8 mouse cellular contexts compared by ENCODE assay signal in the genomic region with DNA sequence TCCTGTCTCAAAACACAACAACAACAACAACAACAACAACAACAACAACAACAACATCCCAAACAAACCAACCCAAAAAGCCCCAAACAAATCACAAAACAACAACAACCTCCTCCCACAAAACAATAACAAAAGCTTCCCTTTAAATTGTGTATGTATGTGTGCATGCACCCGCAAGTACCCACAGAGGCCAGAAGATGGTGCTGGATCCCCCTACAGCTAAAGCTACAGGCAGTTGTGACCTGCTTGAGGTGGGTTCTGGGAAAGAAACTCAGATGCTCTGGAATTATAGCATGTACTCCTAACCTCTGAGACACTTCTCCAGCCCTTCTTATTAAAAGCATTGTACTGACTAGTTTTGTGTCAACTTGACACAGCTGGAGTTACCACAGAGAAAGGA. TPM values are rescaled to one million over a fixed set of nuclear protein-coding genes. Genes with fewer than 3 reads are reported as not detected.
DNase-seq lines count a peak whose midpoint lies in the region; ATAC-seq and TF ChIP-seq lines count a peak whose summit lies in the region.
"Had no signal": no experiment of that assay in that cellular context is flagged by ENCODE, and none has a peak within 500 bp of the region (broad histone marks: within the 10 kb centered on the region; RNA-seq: fewer than 3 reads in every experiment).

No protein-coding gene starts in this region.

- ATAC-seq in monocyte, adult 5-6 weeks (replicated peaks; ENCODE audit: insufficient number of reproducible peaks, low FRiP score, low TSS enrichment, poor library complexity, severe bottlenecking) = 0 out of 2 replicates have a peak, but pooled peaks have one; percentile 61

- TF ChIP-seq CTCF in lung, adult 2 months (IDR thresholded peaks at IDR 0.05; ENCODE audit: insufficient read depth, low read length) = peak; percentile 70
- TF ChIP-seq CTCF in embryonic fibroblast, embryonic 13.5 days (IDR thresholded peaks at IDR 0.05; ENCODE audit: borderline replicate concordance, insufficient read depth, low read length) = peak; percentile 49; the same call in 1 of the 2 replicates

- H3K4me3 ChIP-seq in lung, adult 2 months (replicated peaks; ENCODE audit: extremely low read depth, low read depth, low read length) = no peak overlapping the region
- H3K4me3 ChIP-seq in embryonic fibroblast, embryonic 13.5 days (ENCODE audit: insufficient read depth, low read length) = no peak overlapping the region
- H3K4me3 ChIP-seq: heart, embryonic 13.5 days had no signal

- no peak for TF ChIP-seq POLR2A in lung, adult 2 months (IDR thresholded peaks at IDR 0.05; ENCODE audit: borderline replicate concordance, extremely low read depth, low read depth, low read length)
- TF ChIP-seq POLR2A in embryonic fibroblast, embryonic 13.5 days (IDR thresholded peaks at IDR 0.05; ENCODE audit: low read depth, low read length) = no peak

- H3K27ac ChIP-seq in embryonic fibroblast, embryonic 13.5 days (ENCODE audit: insufficient read depth, low read length) = no peak overlapping the region
- H3K27ac ChIP-seq: heart, embryonic 13.5 days had no signal

- no peaks in the 10 kb centered on the region for H3K4me1 ChIP-seq in lung, adult 2 months (ENCODE audit: control insufficient read depth, insufficient read depth, low read length)
- H3K4me1 ChIP-seq in embryonic fibroblast, embryonic 13.5 days (ENCODE audit: control insufficient read depth, insufficient read depth, low read length) = peaks cover 5% of the 10 kb centered on the region
- H3K4me1 ChIP-seq: heart, embryonic 13.5 days had no signal

- 73% methylated on average over 1 of the region's 1 CpGs for WGBS in lung, adult 2 months

- DNase-seq in lung, adult 2 months = no peak
- DNase-seq in lung, postnatal 25 days (ENCODE audit: low spot score) = no peak
- peak; percentile 68 for DNase-seq in NIH3T3 (ENCODE audit: low read depth)
- no peak for DNase-seq in Muller cell, postnatal 12 days (ENCODE audit: inconsistent ontology term)
- DNase-seq in cerebellum, adult 18-20 months = no peak

RNA-seq across cellular contexts. Expression of a gene that starts 22.7 kb away (rescaled TPM):
- polyA plus RNA-seq in lung, adult 2 months (2012; rRNA removed) = 3.6 and 4.7 TPM in 2 replicates
- 15.5 and 15.6 TPM in 2 replicates for polyA plus RNA-seq in embryonic fibroblast, embryonic 13.5 days (2011; ENCODE audit: insufficient read length, low read depth, missing spikeins)
- total RNA-seq in monocyte, adult 5-6 weeks (2017) = 18.1 to 75.8 TPM (median 21.4 TPM) in 3 replicates

RNA-seq across cellular contexts. Expression of a gene that starts 23.3 kb away (rescaled TPM):
- 25.6 and 38.7 TPM in 2 replicates for polyA plus RNA-seq in lung, adult 2 months (2012; rRNA removed)
- polyA plus RNA-seq in embryonic fibroblast, embryonic 13.5 days (2011; ENCODE audit: insufficient read length, low read depth, missing spikeins) = 26.0 and 30.0 TPM in 2 replicates
- 12.5 to 26.2 TPM (median 17.1 TPM) in 3 replicates for total RNA-seq in monocyte, adult 5-6 weeks (2017)
